12 mouse cellular contexts compared by ENCODE assay signal in genomic region chr11:20025899-20026298, GRCm38 (mm10).
DNase-seq lines count a peak whose midpoint lies in the region; ATAC-seq and TF ChIP-seq lines count a peak whose summit lies in the region.
"Had no signal": no experiment of that assay in that cellular context is flagged by ENCODE, and none has a peak within 500 bp of the region (broad histone marks: within the 10 kb centered on the region; RNA-seq: fewer than 3 reads in every experiment).

No protein-coding gene starts in this region.

- peaks cover 6% of the 10 kb centered on the region for H3K36me3 ChIP-seq in stomach, postnatal 0 days (ENCODE audit: control insufficient read depth, insufficient read depth, low read length)

- no peaks in the 10 kb centered on the region for H3K27me3 ChIP-seq in stomach, postnatal 0 days (ENCODE audit: control insufficient read depth, insufficient read depth, low read length)
- H3K27me3 ChIP-seq: lung, embryonic 15.5 days had no signal

- DNase-seq in gastrocnemius, postnatal 14 days = peak; percentile 15
- no peak for DNase-seq in gastrocnemius, adult 8-10 months (ENCODE audit: low spot score in 2 of 2)
- DNase-seq in urinary bladder, postnatal 36 days (ENCODE audit: low spot score in 2 of 2) = peak; percentile 48 to 62
- DNase-seq in urinary bladder, adult 2 months (ENCODE audit: low spot score) = no peak
- DNase-seq in kidney, adult 18-20 months = peak; percentile 28
- DNase-seq in stomach, postnatal 0 days (ENCODE audit: low spot score) = no peak
- DNase-seq in spleen, postnatal 14 days (ENCODE audit: low spot score in 2 of 2) = no peak
- DNase-seq: right cerebral cortex, postnatal 4 days; thymus, postnatal 4 days had no signal

- H3K27ac ChIP-seq in stomach, postnatal 0 days (replicated peaks) = no peak overlapping the region
- H3K27ac ChIP-seq: lung, embryonic 15.5 days had no signal

- WGBS in stomach, postnatal 0 days = 67% methylated on average over 11 of the region's 11 CpGs

- 0 out of 2 replicates have a peak, but pooled peaks cover 5% of the 10 kb centered on the region for H3K9me3 ChIP-seq in stomach, postnatal 0 days (ENCODE audit: control insufficient read depth, low read length)

- H3K4me2 ChIP-seq in stomach, postnatal 0 days (replicated peaks; ENCODE audit: low read depth) = no peak overlapping the region
- H3K4me2 ChIP-seq: lung, embryonic 15.5 days had no signal

- TF ChIP-seq EP300 in stomach, postnatal 0 days (optimal IDR thresholded peaks at IDR 0.05) = no peak

- peak; percentile 24; the same call in 1 of the 2 replicates for TF ChIP-seq CTCF in stomach, postnatal 0 days (IDR thresholded peaks at IDR 0.05; ENCODE audit: low read depth)

- ATAC-seq in stomach, postnatal 0 days (ENCODE audit: low FRiP score, low TSS enrichment) = no peak
- no peak for ATAC-seq in frontal cortex, adult (ENCODE audit: low TSS enrichment)

- intact Hi-C loops in gastrocnemius, postnatal 14 days (cut with DNase I; ENCODE audit: low total_unique reads) = no loop called here

- no peak overlapping the region for H3K4me3 ChIP-seq in stomach, postnatal 0 days (ENCODE audit: low read depth, low read length)
- H3K4me3 ChIP-seq: erythroblast, embryonic 14.5 days; lung, embryonic 15.5 days had no signal

- H3K9ac ChIP-seq in stomach, postnatal 0 days (ENCODE audit: low read length) = no peak overlapping the region
- H3K9ac ChIP-seq: lung, embryonic 15.5 days had no signal

- H3K4me1 ChIP-seq in stomach, postnatal 0 days (replicated peaks; ENCODE audit: control insufficient read depth, insufficient read depth) = no peaks in the 10 kb centered on the region
- H3K4me1 ChIP-seq: lung, embryonic 15.5 days had no signal

Comparison
In these comparisons a context has a peak if more than half of its experiments do, and no peak if none do; other contexts are left out.
1. DNase-seq: peak in gastrocnemius, postnatal 14 days (single experiment), urinary bladder, postnatal 36 days (2 of 2) and kidney, adult 18-20 months (single experiment); none in gastrocnemius, adult 8-10 months (0 of 2), urinary bladder, adult 2 months (single experiment), stomach, postnatal 0 days (single experiment) and spleen, postnatal 14 days (0 of 2).